Mouse (Mus musculus): ENCODE data around the gene Otulin.

DNA sequence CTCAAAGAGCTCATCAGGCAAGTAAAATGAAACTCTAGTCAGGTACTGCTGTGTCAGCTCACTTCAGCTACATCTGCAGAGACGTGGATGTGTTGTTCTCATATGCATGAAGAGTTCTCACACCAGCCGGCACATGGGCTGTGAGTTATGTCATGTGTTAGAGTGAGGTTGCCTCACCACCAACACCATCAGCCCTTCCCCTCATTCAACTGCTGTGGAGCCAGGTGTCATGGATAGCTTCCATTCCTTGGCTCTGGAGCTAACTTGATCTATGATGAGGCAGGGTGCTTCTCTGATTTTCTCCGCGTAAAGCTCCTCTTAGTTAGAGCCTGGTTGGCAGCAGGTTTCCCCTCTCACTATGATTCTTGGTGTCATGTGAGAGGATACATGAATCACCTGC lies 60.1 kb downstream of the Otulin start:
- TF ChIP-seq CTCF (IDR thresholded peaks at IDR 0.05; ENCODE audit: extremely low read depth, insufficient read depth, low read length), result no peak
- TF ChIP-seq POLR2A (IDR thresholded peaks at IDR 0.05; ENCODE audit: extremely low read depth, insufficient read depth, low read length), result no peak

Data from cortical plate, adult 2 months (tissue).